Mouse (Mus musculus) megakaryocyte, embryonic 14.5 days (primary cell): ENCODE results near the gene Lrrc75a. TPM values are rescaled to one million over a fixed set of nuclear protein-coding genes. Genes with fewer than 3 reads are reported as not detected.

Experiments used
- H3K27me3 ChIP-seq: replicated peaks from 2 replicates; pipeline ENCODE3; 2012; ENCODE audit warnings: inconsistent platforms
- H3K36me3 ChIP-seq: replicated peaks from 2 replicates; pipeline ENCODE3; 2012; ENCODE audit warnings: low read length, inconsistent platforms, mixed read lengths
- H3K4me1 ChIP-seq: 2 replicates; pipeline ENCODE4 v1.6.1; 2012; ENCODE audit warnings: inconsistent platforms
- H3K4me3 ChIP-seq: replicated peaks from 2 replicates; pipeline ENCODE3; 2012; ENCODE audit warnings: moderate library complexity, mild to moderate bottlenecking, inconsistent platforms
- H3K9me3 ChIP-seq: 2 replicates; pipeline ENCODE4 v1.6.1; 2012; ENCODE audit warnings: inconsistent platforms
- FLI1 ChIP-seq: IDR thresholded peaks from 2 replicates; pipeline ENCODE4 v1.6.1; 2012; ENCODE audit warnings: low read length, inconsistent platforms, mixed read lengths
- GATA1 ChIP-seq: IDR thresholded peaks from 3 replicates; pipeline ENCODE4 v1.6.1; 2012; ENCODE audit warnings: mixed read lengths, low read length, inconsistent platforms, borderline replicate concordance
- polyA plus RNA-seq: library from polyadenylated mRNA; stranded (reverse); fragments of >175 nt; gene quantifications from 2 replicates; pipeline ENCODE4 v1.2.3, GENCODE M21; 2012; ENCODE audit warnings: low replicate concordance; ENCODE audit not compliant: insufficient read depth

Gene Lrrc75a
- polyA plus RNA-seq, 1 experiment, result 8.6 TPM

GRCm38 (mm10) chr11:62637401-62637800, 10.9 kb downstream of the Lrrc75a start:
- no peaks in the 10 kb centered on the region for H3K9me3 ChIP-seq
- TF ChIP-seq FLI1 (no peak), GATA1 (no peak)
- peaks cover 2% of the 10 kb centered on the region for H3K36me3 ChIP-seq
- peaks cover 62% of the 10 kb centered on the region for H3K4me1 ChIP-seq
- H3K4me3 ChIP-seq, result no peak overlapping the region
- peaks cover 7% of the 10 kb centered on the region for H3K27me3 ChIP-seq

GRCm38 (mm10) chr11:62636840-62637221, 11.5 kb downstream of the Lrrc75a start:
- H3K4me1 ChIP-seq, result peaks cover 56% of the 10 kb centered on the region
- H3K27me3 ChIP-seq, result peaks cover 7% of the 10 kb centered on the region
- peaks cover 2% of the 10 kb centered on the region for H3K36me3 ChIP-seq
- no peaks in the 10 kb centered on the region for H3K9me3 ChIP-seq
- TF ChIP-seq FLI1, result no peak
- TF ChIP-seq GATA1, result no peak
- H3K4me3 ChIP-seq, result no peak overlapping the region

GRCm38 (mm10) chr11:62636105-62636839, 12.1 kb downstream of the Lrrc75a start:
- H3K36me3 ChIP-seq, result peaks cover 2% of the 10 kb centered on the region
- no peak overlapping the region for H3K4me3 ChIP-seq
- H3K9me3 ChIP-seq, result no peaks in the 10 kb centered on the region
- peaks cover 7% of the 10 kb centered on the region for H3K27me3 ChIP-seq
- peaks cover 54% of the 10 kb centered on the region for H3K4me1 ChIP-seq
- no peak for TF ChIP-seq FLI1
- TF ChIP-seq GATA1, result no peak

GRCm38 (mm10) chr11:62635406-62635805, 12.9 kb downstream of the Lrrc75a start:
- H3K36me3 ChIP-seq, result peaks cover 2% of the 10 kb centered on the region
- no peak for TF ChIP-seq GATA1
- TF ChIP-seq FLI1, result no peak
- no peaks in the 10 kb centered on the region for H3K9me3 ChIP-seq
- H3K4me3 ChIP-seq, result no peak overlapping the region
- H3K4me1 ChIP-seq, result peaks cover 59% of the 10 kb centered on the region
- H3K27me3 ChIP-seq, result peaks cover 7% of the 10 kb centered on the region

GRCm38 (mm10) chr11:62631138-62631537, 17.2 kb downstream of the Lrrc75a start:
- Histone ChIP-seq H3K4me1 (peaks cover 59% of the 10 kb centered on the region), H3K36me3 (peaks cover 11% of the 10 kb centered on the region), H3K27me3 (no peaks in the 10 kb centered on the region), H3K4me3 (no peak overlapping the region), H3K9me3 (peaks cover 10% of the 10 kb centered on the region)
- no peak for TF ChIP-seq GATA1
- no peak for TF ChIP-seq FLI1

GRCm38 (mm10) chr11:62630225-62630821, 18.0 kb downstream of the Lrrc75a start:
- TF ChIP-seq FLI1 (no peak), GATA1 (no peak)
- Histone ChIP-seq H3K36me3 (peaks cover 14% of the 10 kb centered on the region), H3K9me3 (peaks cover 12% of the 10 kb centered on the region), H3K27me3 (no peaks in the 10 kb centered on the region), H3K4me3 (peak overlapping the region; percentile 84), H3K4me1 (peaks cover 65% of the 10 kb centered on the region)

GRCm38 (mm10) chr11:62629352-62630224, 18.7 kb downstream of the Lrrc75a start:
- peaks cover 14% of the 10 kb centered on the region for H3K36me3 ChIP-seq
- TF ChIP-seq FLI1 (no peak), GATA1 (no peak)
- peak overlapping the region; percentile 84 for H3K4me3 ChIP-seq
- H3K9me3 ChIP-seq, result peaks cover 12% of the 10 kb centered on the region
- peaks cover 68% of the 10 kb centered on the region for H3K4me1 ChIP-seq
- H3K27me3 ChIP-seq, result no peaks in the 10 kb centered on the region

- Histone ChIP-seq H3K4me1 (peaks cover 84% of the 10 kb centered on the region), H3K4me3 (no peak overlapping the region), H3K27me3 (no peaks in the 10 kb centered on the region), H3K9me3 (peaks cover 12% of the 10 kb centered on the region), H3K36me3 (peaks cover 20% of the 10 kb centered on the region)
- no peak for TF ChIP-seq FLI1
- no peak for TF ChIP-seq GATA1
Measured at GRCm38 (mm10) chr11:62624341-62625291, 23.7 kb downstream of the Lrrc75a start.

- no peaks in the 10 kb centered on the region for H3K27me3 ChIP-seq
- TF ChIP-seq GATA1, result no peak
- TF ChIP-seq FLI1, result no peak
- peaks cover 31% of the 10 kb centered on the region for H3K36me3 ChIP-seq
- peaks cover 66% of the 10 kb centered on the region for H3K4me1 ChIP-seq
- H3K4me3 ChIP-seq, result peak overlapping the region; percentile 56
- peaks cover 12% of the 10 kb centered on the region for H3K9me3 ChIP-seq
Measured at GRCm38 (mm10) chr11:62622850-62623249, 25.5 kb downstream of the Lrrc75a start.
